In genomic region chr5:121846322-121846721, GRCm38 (mm10) we compare ENCODE assay signal across 25 mouse cellular contexts.
"Had no signal": no experiment of that assay in that cellular context is flagged by ENCODE, and none has a peak within 500 bp of the region (broad histone marks: within the 10 kb centered on the region; RNA-seq: fewer than 3 reads in every experiment).

No protein-coding gene starts in this region.

- ATAC-seq: hindbrain, postnatal 0 days; intestine, embryonic 16.5 days had no signal

- H3K4me3 ChIP-seq: gastrocnemius, adult 2 months; heart, adult 2 months; heart, embryonic 13.5 days; heart, embryonic 15.5 days; hindbrain, embryonic 13.5 days; hindbrain, embryonic 15.5 days; kidney, embryonic 15.5 days; limb, embryonic 13.5 days; limb, embryonic 15.5 days; liver, embryonic 13.5 days; liver, embryonic 15.5 days had no signal

- H3K9ac ChIP-seq: heart, embryonic 13.5 days; heart, embryonic 15.5 days; hindbrain, embryonic 13.5 days; hindbrain, embryonic 15.5 days; limb, embryonic 13.5 days; limb, embryonic 15.5 days; liver, embryonic 13.5 days; liver, embryonic 15.5 days had no signal

- H3K36me3 ChIP-seq: heart, embryonic 15.5 days; hindbrain, embryonic 15.5 days; liver, embryonic 15.5 days had no signal

- H3K27ac ChIP-seq: heart, adult 2 months; heart, embryonic 13.5 days; heart, embryonic 15.5 days; hindbrain, embryonic 13.5 days; hindbrain, embryonic 15.5 days; hindbrain, postnatal 0 days; kidney, postnatal 0 days; limb, embryonic 13.5 days; limb, embryonic 15.5 days; liver, embryonic 13.5 days; liver, embryonic 15.5 days had no signal

- DNase-seq: gastrocnemius, adult 2 months; gastrocnemius, postnatal 14 days; gastrocnemius, postnatal 36 days; heart, adult 11 months; heart, postnatal 14 days; kidney, adult 11 months; kidney, adult 2 months; kidney, adult 9 months; kidney, postnatal 14 days; kidney, postnatal 36 days; layer of hippocampus, adult 9-11 months; layer of hippocampus, postnatal 36 days; liver, embryonic 13.5 days had no signal

- H3K9me3 ChIP-seq: heart, embryonic 13.5 days; heart, embryonic 15.5 days; hindbrain, embryonic 13.5 days; hindbrain, embryonic 15.5 days; kidney, embryonic 15.5 days; limb, embryonic 13.5 days; limb, embryonic 15.5 days; liver, embryonic 13.5 days; liver, embryonic 15.5 days had no signal
